Mouse (Mus musculus) limb, embryonic 12.5 days (tissue): ENCODE data around the gene Cfl1. TPM values are rescaled to one million over a fixed set of nuclear protein-coding genes. Genes with fewer than 3 reads are reported as not detected.

Source experiments
- ATAC-seq: fragments of 200-750 bp; cut with Nextera tagmentation; 2 replicates; pipeline ENCODE4 v1.8.0; 2017; ENCODE audit warnings: low read depth, moderate TSS enrichment; ENCODE audit not compliant: insufficient number of reproducible peaks, insufficient read depth, low FRiP score, low TSS enrichment
- H3K27ac ChIP-seq: fragments of 300-500 bp; sonication (generic); 2 replicates; pipeline ENCODE4 v1.5.1; 2016; ENCODE audit warnings: mild to moderate bottlenecking, moderate library complexity
- H3K27me3 ChIP-seq: fragments of 300-500 bp; sonication (generic); 2 replicates; pipeline ENCODE4 v1.6.1; 2016; ENCODE audit warnings: mild to moderate bottlenecking, moderate library complexity
- H3K36me3 ChIP-seq: fragments of 300-500 bp; sonication (generic); 2 replicates; pipeline ENCODE4 v1.6.1; 2016; ENCODE audit warnings: mild to moderate bottlenecking, moderate library complexity
- H3K4me1 ChIP-seq: fragments of 300-500 bp; sonication (generic); replicated peaks from 2 replicates; pipeline ENCODE4 v1.6.1; 2016
- H3K4me2 ChIP-seq: fragments of 300-500 bp; sonication (generic); 2 replicates; pipeline ENCODE4 v1.6.1; 2016; ENCODE audit warnings: mild to moderate bottlenecking, moderate library complexity
- H3K4me3 ChIP-seq: fragments of 300-500 bp; sonication (generic); replicated peaks from 2 replicates; pipeline ENCODE4 v1.5.1; 2016; ENCODE audit warnings: mild to moderate bottlenecking
- H3K9ac ChIP-seq: fragments of 300-500 bp; sonication (generic); replicated peaks from 2 replicates; pipeline ENCODE4 v1.6.1; 2016; ENCODE audit warnings: mild to moderate bottlenecking, moderate library complexity
- H3K9me3 ChIP-seq: fragments of 300-500 bp; sonication (generic); 2 replicates; pipeline ENCODE4 v1.6.1; 2016; ENCODE audit warnings: mild to moderate bottlenecking, moderate library complexity
- WGBS: fragments of 180-500 bp; shearing (Covaris S2); methylation state at CpG from one replicate; pipeline ENCODE4 v1.1.7; 2016; 5-methylcytosine and 5-hydroxymethylcytosine counted together
- polyA plus RNA-seq: library from polyadenylated mRNA; unstranded; fragments of >200 nt; fragmentation: Nextera tagmentation; extraction: Ambion mirVana; gene quantifications from 2 replicates; pipeline ENCODE4 v1.2.1, GENCODE M21; 2016

Gene Cfl1
- polyA plus RNA-seq, 1 experiment from 2014 or later: 2,525 TPM

DNA sequence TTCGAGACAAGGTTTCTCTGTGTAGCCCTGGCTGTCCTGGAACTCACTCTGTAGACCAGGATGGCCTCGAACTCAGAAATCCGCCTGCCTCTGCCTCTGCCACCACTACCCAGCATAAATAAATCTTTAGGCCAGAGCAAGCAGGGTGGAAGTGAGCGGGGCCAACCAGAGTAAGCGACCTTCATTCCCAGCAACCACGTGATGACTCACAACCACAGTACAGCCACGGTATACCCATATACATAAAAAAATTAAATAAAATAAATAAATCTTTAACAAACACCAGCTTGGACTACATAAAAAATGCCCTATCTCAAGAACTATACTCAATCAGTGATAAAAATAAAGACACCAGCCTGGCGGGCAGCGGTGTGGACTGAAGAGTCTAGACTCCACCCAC lies 53.1 kb downstream of the Cfl1 start:
- H3K27me3 ChIP-seq: peaks cover 7% of the 10 kb centered on the region
- no peaks in the 10 kb centered on the region for H3K36me3 ChIP-seq
- no peak overlapping the region for H3K9ac ChIP-seq
- no peaks in the 10 kb centered on the region for H3K9me3 ChIP-seq
- H3K27ac ChIP-seq: no peak overlapping the region
- 87% methylated on average over 9 of the region's 9 CpGs for WGBS
- no peak overlapping the region for H3K4me2 ChIP-seq
- H3K4me1 ChIP-seq: no peaks in the 10 kb centered on the region
- ATAC-seq: no peak
- no peak overlapping the region for H3K4me3 ChIP-seq

DNA sequence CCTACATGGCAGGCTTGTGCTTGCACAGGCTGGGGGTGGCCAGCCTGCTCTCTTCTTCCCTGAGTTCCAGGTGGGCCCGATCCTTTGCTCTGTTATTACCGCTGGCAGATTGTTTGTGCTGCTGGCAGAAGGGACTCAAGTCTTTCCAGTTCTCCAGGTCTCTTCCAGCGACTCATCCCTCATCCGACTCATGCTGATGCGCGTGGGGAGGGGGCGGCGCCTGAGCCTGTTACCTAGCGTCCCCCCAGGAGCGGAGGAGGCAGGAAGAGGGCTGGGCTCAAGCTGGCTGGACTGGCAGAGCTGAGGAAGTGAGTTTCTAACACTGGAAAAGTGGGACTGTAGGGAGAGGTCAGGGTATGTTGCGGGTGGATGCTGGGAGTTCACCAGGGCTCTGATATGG lies 53.8 kb downstream of the Cfl1 start:
- no peak overlapping the region for H3K27ac ChIP-seq
- no peak overlapping the region for H3K9ac ChIP-seq

More for the DNA sequence above, 53.8 kb downstream of the Cfl1 start:
- H3K4me2 ChIP-seq: no peak overlapping the region
- peaks cover 3% of the 10 kb centered on the region; the same call in 1 of the 2 replicates for H3K27me3 ChIP-seq
- no peak overlapping the region for H3K4me3 ChIP-seq
- ATAC-seq: no peak
- H3K9me3 ChIP-seq: no peaks in the 10 kb centered on the region
- WGBS: 47% methylated on average over 11 of the region's 11 CpGs
- no peaks in the 10 kb centered on the region for H3K4me1 ChIP-seq
- H3K36me3 ChIP-seq: no peaks in the 10 kb centered on the region

Other genes with a start within 250 kb of the Cfl1 start
- gene Pacs1, start 217.3 kb upstream of the Cfl1 start, polyA plus RNA-seq: 25.9 and 32.2 TPM in 2 replicates
- gene Sf3b2, start 195.0 kb upstream of the Cfl1 start, polyA plus RNA-seq: 380 and 389 TPM in 2 replicates
- 6.1 and 6.7 TPM in 2 replicates for gene Gal3st3, start 192.1 kb upstream of the Cfl1 start, polyA plus RNA-seq
- not detected in 2 replicates for gene Catsper1, start 154.7 kb upstream of the Cfl1 start, polyA plus RNA-seq
- gene Cst6, start 140.9 kb upstream of the Cfl1 start, polyA plus RNA-seq: 1.4 and 1.9 TPM in 2 replicates
- 68.6 and 73.5 TPM in 2 replicates for gene Eif1ad, start 123.7 kb upstream of the Cfl1 start, polyA plus RNA-seq
- 453 and 465 TPM in 2 replicates for gene Banf1, start 123.3 kb upstream of the Cfl1 start, polyA plus RNA-seq
- 111 and 118 TPM in 2 replicates for gene Sart1, start 101.8 kb upstream of the Cfl1 start, polyA plus RNA-seq
- gene Tsga10ip, start 87.9 kb upstream of the Cfl1 start, polyA plus RNA-seq: 0.20 TPM in 2 replicates
- gene Drap1, start 65.5 kb upstream of the Cfl1 start, polyA plus RNA-seq: 310 and 324 TPM in 2 replicates
- 65.0 and 69.1 TPM in 2 replicates for gene AI837181, start 65.3 kb upstream of the Cfl1 start, polyA plus RNA-seq
- not detected in 2 replicates for gene Fosl1, start 42.9 kb upstream of the Cfl1 start, polyA plus RNA-seq
- 10.4 and 10.8 TPM in 2 replicates for gene Ccdc85b, start 32.6 kb upstream of the Cfl1 start, polyA plus RNA-seq
- 130 and 140 TPM in 2 replicates for gene Fibp, start 29.8 kb upstream of the Cfl1 start, polyA plus RNA-seq
- gene Ctsw, start 21.9 kb upstream of the Cfl1 start, polyA plus RNA-seq: 2.2 and 2.9 TPM in 2 replicates
- 138 and 139 TPM in 2 replicates for gene Efemp2, start 16.5 kb upstream of the Cfl1 start, polyA plus RNA-seq
- 43.4 and 43.7 TPM in 2 replicates for gene Mus81, start 2.1 kb upstream of the Cfl1 start, polyA plus RNA-seq
- 0.20 and 0.42 TPM in 2 replicates for gene 1700020D05Rik, start 13.3 kb downstream of the Cfl1 start, polyA plus RNA-seq
- 9.3 and 10.1 TPM in 2 replicates for gene Snx32, start 20.1 kb downstream of the Cfl1 start, polyA plus RNA-seq
- 1.2 TPM in 2 replicates for gene Ovol1, start 70.2 kb downstream of the Cfl1 start, polyA plus RNA-seq
- 1.8 TPM in 2 replicates for gene Ap5b1, start 77.6 kb downstream of the Cfl1 start, polyA plus RNA-seq
- 171 and 193 TPM in 2 replicates for gene Rnaseh2c, start 111.4 kb downstream of the Cfl1 start, polyA plus RNA-seq
- gene Kat5, start 119.8 kb downstream of the Cfl1 start, polyA plus RNA-seq: 56.3 and 60.1 TPM in 2 replicates
- gene Rela, start 147.0 kb downstream of the Cfl1 start, polyA plus RNA-seq: 44.7 and 45.9 TPM in 2 replicates
- gene Sipa1, start 173.3 kb downstream of the Cfl1 start, polyA plus RNA-seq: 26.5 and 27.6 TPM in 2 replicates
- gene Map3k11, start 198.3 kb downstream of the Cfl1 start, polyA plus RNA-seq: 19.4 and 19.6 TPM in 2 replicates
- 35.9 and 38.3 TPM in 2 replicates for gene Pcnx3, start 198.5 kb downstream of the Cfl1 start, polyA plus RNA-seq
- 0.40 TPM in 1 of 2 replicates, not detected in the other for gene Kcnk7, start 213.9 kb downstream of the Cfl1 start, polyA plus RNA-seq
- gene Ehbp1l1, start 235.9 kb downstream of the Cfl1 start, polyA plus RNA-seq: 15.9 and 16.5 TPM in 2 replicates
- gene Fam89b, start 239.2 kb downstream of the Cfl1 start, polyA plus RNA-seq: 140 and 143 TPM in 2 replicates